Mouse (Mus musculus) intestine, postnatal 0 days (tissue): ENCODE measurements at regions not wholly inside any gene's neighbourhood (a gene's known extent, or its start where the extent isn't known, plus 50 kb on each side); places are given as distances from the start of the nearest gene placed in this dataset.

ENCODE experiments used
- ATAC-seq: fragments of 200-750 bp; cut with Nextera tagmentation; 2 replicates; pipeline ENCODE4 v1.8.0; 2017; ENCODE audit warnings: mild to moderate bottlenecking, moderate TSS enrichment, moderate library complexity
- H3K27ac ChIP-seq: fragments of 300-500 bp; sonication (generic); 2 replicates; pipeline ENCODE4 v1.5.1; 2014; ENCODE audit warnings: mild to moderate bottlenecking, low read depth, low read length, moderate library complexity
- H3K27me3 ChIP-seq: fragments of 300-500 bp; sonication (generic); replicated peaks from 2 replicates; pipeline ENCODE4 v1.6.1; 2014; ENCODE audit warnings: low read length, mixed read lengths; ENCODE audit not compliant: control insufficient read depth, insufficient read depth
- H3K36me3 ChIP-seq: fragments of 300-500 bp; sonication (generic); 2 replicates; pipeline ENCODE4 v1.6.1; 2014; ENCODE audit warnings: mild to moderate bottlenecking, moderate library complexity; ENCODE audit not compliant: control insufficient read depth, insufficient read depth
- H3K4me1 ChIP-seq: fragments of 300-500 bp; sonication (generic); replicated peaks from 2 replicates; pipeline ENCODE4 v1.6.1; 2014; ENCODE audit warnings: antibody characterized with exemption, low read length, mixed read lengths; ENCODE audit not compliant: control insufficient read depth, insufficient read depth
- H3K4me2 ChIP-seq: fragments of 300-500 bp; sonication (generic); replicated peaks from 2 replicates; pipeline ENCODE4 v1.6.1; 2014; ENCODE audit warnings: low read depth, mild to moderate bottlenecking, moderate library complexity
- H3K4me3 ChIP-seq: fragments of 300-500 bp; sonication (generic); 2 replicates; pipeline ENCODE4 v1.5.1; 2014; ENCODE audit warnings: low read depth, low read length
- H3K9ac ChIP-seq: fragments of 300-500 bp; sonication (generic); 2 replicates; pipeline ENCODE4 v1.6.1; 2014; ENCODE audit warnings: mild to moderate bottlenecking, low read depth, low read length
- H3K9me3 ChIP-seq: fragments of 300-500 bp; sonication (generic); 2 replicates; pipeline ENCODE4 v1.6.1; 2016; ENCODE audit warnings: mixed run types; ENCODE audit not compliant: control insufficient read depth
- CTCF ChIP-seq: sonication (generic); IDR thresholded peaks from 2 replicates; pipeline ENCODE4 v1.5.1; 2016; ENCODE audit warnings: low read depth, mild to moderate bottlenecking, control low read depth, antibody characterized with exemption, moderate library complexity
- WGBS: fragments of 180-500 bp; shearing (Covaris S2); extraction: QIAGEN DNeasy Blood & Tissue Kit; methylation state at CpG from one replicate; pipeline ENCODE4 v1.1.7; 2014; 5-methylcytosine and 5-hydroxymethylcytosine counted together

DNA sequence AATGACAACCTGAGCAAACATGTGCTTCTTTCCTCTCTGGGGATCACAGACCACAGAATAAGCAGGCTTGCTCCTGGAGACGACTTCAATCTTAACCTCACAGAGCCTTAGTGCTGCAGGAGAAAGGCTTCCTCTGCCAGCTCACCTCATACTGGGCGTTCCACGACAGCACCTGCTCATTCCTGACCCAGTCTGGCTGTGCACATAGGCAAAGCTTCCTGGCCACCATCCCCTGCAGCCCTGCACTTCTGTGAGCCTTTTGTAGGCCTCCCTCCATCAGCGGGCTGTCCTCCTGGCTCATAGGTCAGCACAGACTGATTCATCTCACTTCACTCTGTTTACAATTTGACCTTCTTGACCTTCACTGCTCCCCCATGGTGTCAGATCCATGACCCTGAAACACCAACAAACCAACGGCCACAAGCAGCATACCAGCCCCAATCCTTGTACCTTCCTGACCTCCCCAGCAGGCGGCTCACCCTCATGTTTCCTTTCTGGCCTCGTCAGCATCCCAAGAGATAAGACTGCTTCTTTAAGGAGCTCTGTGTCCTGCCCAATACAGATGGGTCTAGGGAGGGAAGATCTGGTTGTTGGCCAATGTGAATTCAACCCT, 241.3 kb upstream of the Cadm1 start:
- no peaks in the 10 kb centered on the region for H3K4me1 ChIP-seq
- no peaks in the 10 kb centered on the region for H3K9me3 ChIP-seq
- no peak overlapping the region for H3K9ac ChIP-seq
- peak; percentile 20; the same call in 1 of the 2 replicates for TF ChIP-seq CTCF
- ATAC-seq: no peak
- no peak overlapping the region for H3K27ac ChIP-seq
- H3K27me3 ChIP-seq: no peaks in the 10 kb centered on the region; the same call in 1 of the 2 replicates
- no peak overlapping the region for H3K4me2 ChIP-seq
- WGBS: 70% methylated on average over 7 of the region's 7 CpGs
- no peak overlapping the region for H3K4me3 ChIP-seq
- no peaks in the 10 kb centered on the region for H3K36me3 ChIP-seq

DNA sequence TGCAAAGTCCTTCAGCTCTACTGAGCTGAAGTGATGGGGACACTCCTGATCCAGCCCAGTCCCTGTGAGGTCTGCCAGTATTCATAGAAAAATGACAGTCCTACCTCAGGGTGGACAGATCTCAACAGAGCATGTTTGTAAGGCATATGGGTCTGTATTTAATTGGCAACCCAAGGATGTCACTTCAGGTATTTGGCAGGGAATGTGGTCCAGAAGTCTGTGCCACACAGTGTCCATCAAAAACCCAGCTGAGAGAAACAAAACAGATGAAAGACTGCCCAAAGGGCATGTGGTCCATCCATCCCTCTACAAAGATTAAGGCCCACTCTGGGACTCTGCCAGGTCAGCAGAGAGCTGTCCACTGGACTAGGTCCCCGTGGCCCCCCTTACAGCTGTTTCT, 229.3 kb upstream of the Cadm1 start:
- no peak for TF ChIP-seq CTCF
- Histone ChIP-seq H3K4me1 (no peaks in the 10 kb centered on the region), H3K9me3 (no peaks in the 10 kb centered on the region), H3K9ac (no peak overlapping the region), H3K36me3 (no peaks in the 10 kb centered on the region), H3K4me2 (no peak overlapping the region), H3K27me3 (peaks cover 22% of the 10 kb centered on the region; the same call in 1 of the 2 replicates), H3K4me3 (no peak overlapping the region), H3K27ac (no peak overlapping the region)
- WGBS: 63% methylated on average over 1 of the region's 1 CpGs
- no peak for ATAC-seq

DNA sequence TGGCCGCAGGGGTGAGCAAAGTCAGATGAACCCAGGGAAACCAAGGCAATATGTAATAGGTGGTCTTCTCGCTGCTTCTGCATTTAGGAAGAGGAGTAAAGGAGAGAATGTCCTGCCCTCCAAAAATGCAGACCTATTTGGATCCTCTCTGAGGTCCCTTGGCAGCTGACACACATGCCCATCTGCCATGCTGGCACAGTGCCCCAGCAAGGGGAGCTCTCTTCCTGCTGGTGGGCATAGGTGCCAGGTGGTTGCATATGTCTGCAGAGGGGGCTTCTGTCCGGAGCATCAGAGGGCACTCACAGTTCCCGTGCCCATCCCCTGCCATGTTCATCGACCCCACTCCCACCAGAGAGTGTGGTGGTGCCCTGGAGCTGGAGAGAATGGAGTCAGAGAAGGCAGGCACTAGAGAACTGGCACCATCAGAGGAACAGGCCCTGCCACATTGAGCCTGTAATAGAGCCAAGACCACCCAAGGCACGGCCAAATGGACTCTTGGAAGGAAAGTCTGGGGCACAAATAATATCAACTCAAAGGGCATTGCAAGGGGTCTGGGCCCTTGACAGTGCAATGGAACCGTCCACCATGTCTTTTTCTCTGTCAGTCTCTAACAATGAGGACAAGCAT, 222.7 kb upstream of the Cadm1 start:
- no peak for ATAC-seq
- WGBS: 93% methylated on average over 7 of the region's 7 CpGs
- no peak for TF ChIP-seq CTCF

DNA sequence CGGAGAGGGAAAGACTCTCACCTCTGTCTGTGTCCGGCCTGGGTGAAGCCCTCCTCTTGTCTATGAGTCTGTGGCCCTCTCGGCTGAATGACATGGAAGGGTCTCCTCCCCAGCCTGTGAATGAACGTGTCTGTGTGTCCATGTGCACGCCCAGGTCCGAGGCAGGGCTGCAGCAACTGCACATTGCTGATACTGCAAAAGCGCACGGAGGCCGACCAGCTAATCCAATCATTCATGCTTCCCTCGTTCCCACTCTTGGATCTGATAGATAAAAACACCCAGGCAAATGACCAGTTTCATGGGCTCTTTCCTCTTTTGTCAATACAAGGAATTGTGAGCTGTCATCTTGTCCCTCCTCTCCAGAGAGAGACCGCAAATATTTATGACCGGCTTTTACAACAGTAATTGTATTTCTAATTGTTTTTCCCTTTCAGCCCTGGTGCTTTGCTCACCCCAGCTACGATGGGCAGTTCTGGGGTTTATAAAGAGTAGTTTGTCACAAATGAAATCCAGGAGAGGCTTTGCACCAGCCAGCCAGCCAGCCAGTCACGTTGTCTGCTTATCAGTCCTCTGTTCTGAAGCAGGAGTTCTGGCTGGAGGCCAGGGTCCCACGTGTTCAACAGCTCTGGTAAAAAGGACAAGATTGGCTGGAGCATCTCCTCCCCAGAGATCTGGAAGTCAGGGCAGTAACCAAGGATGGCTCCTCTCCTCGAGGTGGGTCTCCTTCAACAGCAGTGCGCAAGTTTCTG, 222.0 kb upstream of the Cadm1 start:
- no peaks in the 10 kb centered on the region for H3K4me1 ChIP-seq
- no peak for TF ChIP-seq CTCF
- H3K4me3 ChIP-seq: no peak overlapping the region
- H3K36me3 ChIP-seq: no peaks in the 10 kb centered on the region
- no peak for ATAC-seq
- H3K27me3 ChIP-seq: peaks cover 6% of the 10 kb centered on the region; the same call in 1 of the 2 replicates
- 38% methylated on average over 17 of the region's 17 CpGs for WGBS
- H3K4me2 ChIP-seq: no peak overlapping the region
- no peak overlapping the region for H3K27ac ChIP-seq
- no peak overlapping the region for H3K9ac ChIP-seq
- H3K9me3 ChIP-seq: no peaks in the 10 kb centered on the region

More for the DNA sequence above, 222.7 kb upstream of the Cadm1 start:
- H3K27ac ChIP-seq: no peak overlapping the region
- no peaks in the 10 kb centered on the region for H3K4me1 ChIP-seq
- H3K27me3 ChIP-seq: peaks cover 6% of the 10 kb centered on the region; the same call in 1 of the 2 replicates
- H3K36me3 ChIP-seq: no peaks in the 10 kb centered on the region
- no peak overlapping the region for H3K9ac ChIP-seq
- no peak overlapping the region for H3K4me2 ChIP-seq
- H3K9me3 ChIP-seq: no peaks in the 10 kb centered on the region
- no peak overlapping the region for H3K4me3 ChIP-seq

DNA sequence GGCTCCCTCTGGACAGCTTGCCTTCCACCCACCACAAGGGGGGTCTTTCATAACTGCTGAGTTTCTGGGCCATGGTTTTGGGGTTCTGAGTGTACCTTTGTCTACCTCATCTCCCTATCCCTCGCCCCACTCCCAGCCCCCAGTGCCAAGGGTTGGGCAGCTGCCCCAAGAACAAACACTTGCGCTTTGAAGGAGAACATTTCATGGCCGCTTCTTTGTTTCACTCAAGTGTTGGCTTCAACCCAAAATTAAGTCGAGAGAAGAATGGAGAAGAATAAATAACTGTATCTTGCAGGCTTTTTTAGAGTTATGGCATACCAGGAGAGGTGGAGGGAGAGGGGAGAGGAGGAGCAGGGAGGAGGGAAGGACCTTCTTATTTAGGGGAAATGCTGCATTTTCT, 216.5 kb upstream of the Cadm1 start:
- no peak for TF ChIP-seq CTCF
- Histone ChIP-seq H3K9ac (no peak overlapping the region), H3K4me3 (no peak overlapping the region), H3K27me3 (no peaks in the 10 kb centered on the region; the same call in 1 of the 2 replicates), H3K36me3 (no peaks in the 10 kb centered on the region), H3K4me1 (no peaks in the 10 kb centered on the region), H3K9me3 (no peaks in the 10 kb centered on the region), H3K4me2 (no peak overlapping the region), H3K27ac (no peak overlapping the region)
- 63% methylated on average over 4 of the region's 4 CpGs for WGBS
- ATAC-seq: no peak

DNA sequence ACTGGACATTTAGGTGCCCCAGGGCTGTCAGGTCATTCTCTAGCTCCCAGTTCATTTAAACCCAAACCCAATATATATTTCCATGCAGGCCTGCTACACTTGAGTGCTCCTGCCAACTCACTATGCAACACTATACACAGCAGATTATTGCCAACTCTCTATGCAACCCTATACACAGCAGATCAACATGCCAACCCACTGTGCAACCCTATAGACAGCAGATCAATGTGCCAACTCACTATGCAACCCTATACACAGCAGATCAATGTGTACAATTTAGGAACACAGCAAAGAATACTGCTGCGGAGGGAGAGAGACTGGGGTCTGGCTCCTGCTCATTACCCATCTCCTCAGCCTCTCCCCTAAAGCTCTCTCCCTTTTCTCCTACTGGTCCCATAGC, 215.7 kb upstream of the Cadm1 start:
- no peaks in the 10 kb centered on the region for H3K4me1 ChIP-seq
- no peak for ATAC-seq
- H3K27ac ChIP-seq: no peak overlapping the region
- no peak overlapping the region for H3K9ac ChIP-seq
- H3K4me3 ChIP-seq: no peak overlapping the region
- no peaks in the 10 kb centered on the region for H3K9me3 ChIP-seq
- H3K4me2 ChIP-seq: no peak overlapping the region
- 91% methylated on average over 1 of the region's 1 CpGs for WGBS
- H3K36me3 ChIP-seq: no peaks in the 10 kb centered on the region
- H3K27me3 ChIP-seq: no peaks in the 10 kb centered on the region; the same call in 1 of the 2 replicates
- TF ChIP-seq CTCF: no peak
